Mouse (Mus musculus) left cerebral cortex, postnatal 25 days (tissue): ENCODE data around the gene 4921504E06Rik. TPM values are rescaled to one million over a fixed set of nuclear protein-coding genes. Genes with fewer than 3 reads are reported as not detected.
A peak's percentile ranks its signal among the peaks of the same experiment; 100 is the strongest.

Experiments used
- DNase-seq, 2 experiments: peaks; one replicate each; pipeline ENCODE4 v3.0.0; 2022; ENCODE audit warnings: low spot score in 2 of 2, mixed read lengths in 1 of 2
- intact Hi-C: fragments of 180-260 bp; cut with DNase I; formaldehyde crosslinking; loops from one replicate; pipeline ENCODE4 v1.15.1; 2025
- total RNA-seq, 2 experiments: library from RNA; stranded (reverse); gene quantifications; 2 replicates each; pipeline ENCODE4 v1.2.3; 2021

4921504E06Rik gene
- not detected for total RNA-seq

GRCm38 (mm10) chr2:19553821-19554592 lies at the start of gene 4921504E06Rik:
Gene 4921504E06Rik, minus strand, starts transcription at chr2:19553914.
- intact Hi-C loops, result loop anchor here (1.0 to 5.0 kb wide), 2 partner anchors 43 to 104 kb away; no protein-coding TSS in a partner anchor
- DNase-seq, result peak; percentile 88 to 98

- DNase-seq, result no peak
- intact Hi-C loops, result no loop called here
These were observed 47.7 kb upstream of the 4921504E06Rik start for GRCm38 (mm10) chr2:19601386-19601925.

DNA sequence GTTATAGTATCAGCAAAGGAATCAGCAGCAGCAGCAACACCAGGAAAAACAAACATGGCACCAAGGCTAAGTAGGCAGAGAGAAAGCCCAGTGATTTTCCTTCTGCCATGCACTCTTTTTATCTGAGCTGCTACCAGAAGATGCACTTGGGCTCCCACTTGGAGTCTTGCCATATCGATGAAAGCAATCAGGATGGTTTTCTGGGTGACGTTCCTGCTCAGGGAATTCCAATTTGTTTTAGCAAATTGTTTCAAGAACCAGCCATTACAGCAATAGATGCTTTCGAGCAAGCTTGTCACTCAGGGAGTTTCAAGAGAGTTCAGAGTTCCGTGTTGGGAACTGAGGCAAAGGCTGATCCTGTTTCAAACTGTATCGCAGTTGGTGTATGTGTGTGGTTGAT lies 47.1 kb upstream of the 4921504E06Rik start:
- DNase-seq, result no peak
- intact Hi-C loops, result no loop called here

DNA sequence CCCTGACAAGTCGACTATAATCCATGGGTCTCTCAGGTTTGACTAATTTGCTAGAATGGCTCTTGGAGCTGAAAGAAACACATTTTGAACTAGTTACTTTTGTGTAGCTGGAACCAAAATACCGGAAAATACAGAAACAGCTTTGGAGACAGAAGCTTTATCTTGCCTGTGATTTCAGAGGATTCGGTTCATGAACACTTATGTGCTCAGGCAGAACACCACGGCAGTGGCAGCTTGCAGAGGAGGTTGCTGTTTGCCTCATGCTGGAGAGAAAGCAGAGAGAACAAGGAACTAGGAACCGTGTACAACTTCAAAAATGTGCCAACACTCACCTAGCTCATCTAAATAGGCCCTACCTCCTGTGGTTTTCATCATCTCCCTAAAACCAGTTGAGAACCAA lies 46.1 kb upstream of the 4921504E06Rik start:
- DNase-seq, result peak; percentile 21 to 55
- intact Hi-C loops, result loop anchor here (5.0 kb wide), 2 partner anchors 48 to 58 kb away; partner anchors contain the start of genes 4921504E06Rik and Otud1

DNA sequence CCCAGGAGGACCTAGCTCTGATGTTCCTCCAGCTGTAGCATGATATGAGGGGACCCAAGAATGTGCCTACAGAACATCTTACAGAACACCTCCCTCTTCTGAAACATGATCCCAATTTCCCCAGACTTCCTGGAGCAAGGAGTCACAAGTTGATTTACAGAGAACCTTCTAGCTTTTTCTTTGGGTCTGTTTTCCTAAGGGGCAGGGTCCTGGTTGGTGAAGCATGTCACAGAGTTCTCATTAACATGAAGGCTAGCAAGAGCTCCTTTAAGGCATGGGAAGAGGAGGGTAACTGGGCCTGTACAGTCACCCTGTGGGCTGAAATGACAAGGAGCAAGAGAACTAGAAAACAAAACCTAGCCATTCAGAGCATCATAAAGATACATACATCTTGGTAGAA lies 43.3 kb upstream of the 4921504E06Rik start:
- DNase-seq, result no peak
- intact Hi-C loops, result loop anchor here (5.0 kb wide), 2 partner anchors 45 to 60 kb away; partner anchors contain the start of genes 4921504E06Rik and Otud1

- no peak for DNase-seq
- intact Hi-C loops, result loop anchor here (5.0 kb wide), 2 partner anchors 44 to 61 kb away; partner anchors contain the start of genes 4921504E06Rik and Otud1
These were observed 42.7 kb upstream of the 4921504E06Rik start for GRCm38 (mm10) chr2:19596426-19596825.

DNA sequence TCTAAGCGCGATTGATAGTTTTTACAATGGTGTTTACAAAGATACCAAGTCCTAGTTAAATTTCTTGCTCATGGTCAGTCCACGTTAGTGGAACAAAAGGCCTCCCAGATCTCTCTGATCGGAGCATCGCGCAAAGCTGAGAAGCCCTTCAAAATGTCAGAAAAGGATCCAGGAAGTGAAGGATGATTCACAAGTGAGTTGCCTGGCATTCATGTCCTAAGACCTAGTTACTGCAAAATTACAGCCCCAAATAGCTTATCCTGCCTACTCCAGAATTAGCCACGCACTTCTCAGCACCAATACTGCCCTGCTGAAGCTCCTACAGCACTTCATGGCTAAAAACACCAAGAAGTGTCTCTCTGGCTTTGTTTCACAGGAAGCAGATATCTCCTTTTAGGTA lies 41.1 kb upstream of the 4921504E06Rik start:
- peak in 1 of 2 experiments; percentile 49 for DNase-seq
- intact Hi-C loops, result loop anchor here (5.0 kb wide), 2 partner anchors 43 to 62 kb away; partner anchors contain the start of genes 4921504E06Rik and Otud1

DNA sequence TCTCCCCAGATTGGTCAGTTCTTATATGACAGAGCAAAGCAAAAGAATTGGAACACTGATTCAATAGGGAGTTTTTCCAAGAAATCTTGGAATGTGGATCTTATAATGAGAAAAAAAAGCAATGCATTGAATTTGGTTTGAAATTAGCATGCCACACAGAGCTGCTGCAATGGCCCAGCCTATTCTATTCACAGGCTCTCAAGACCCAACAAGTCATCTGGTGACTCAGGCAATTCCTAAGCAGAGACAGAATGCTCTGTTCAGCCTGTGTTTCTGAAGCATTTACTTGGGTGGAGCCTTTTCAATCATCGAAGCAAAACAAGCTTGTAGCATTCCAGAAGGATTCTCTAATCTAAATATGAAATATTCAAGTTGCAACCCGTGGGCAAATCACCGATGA lies 26.1 kb upstream of the 4921504E06Rik start:
- intact Hi-C loops, result no loop called here
- DNase-seq, result peak in 1 of 2 experiments; percentile 19

DNA sequence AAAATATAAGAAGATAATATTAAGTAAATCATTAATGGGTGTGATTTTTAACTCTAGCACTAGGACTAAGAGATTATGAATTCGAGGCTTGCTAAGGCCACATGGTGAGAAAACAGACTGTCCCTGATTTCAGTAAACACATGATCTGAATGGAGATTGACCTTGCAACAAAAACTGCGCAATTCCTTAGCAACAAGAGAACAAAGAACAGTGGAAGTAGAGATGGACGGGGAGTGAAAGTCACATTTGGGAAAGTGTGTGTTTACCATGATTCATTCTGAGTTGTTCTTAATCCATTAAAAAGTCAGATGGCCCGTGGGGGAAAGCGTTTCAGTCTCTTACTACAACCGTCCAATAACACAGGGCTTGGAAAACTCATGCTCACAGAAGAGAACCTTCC lies 25.5 kb upstream of the 4921504E06Rik start:
- no peak for DNase-seq
- intact Hi-C loops, result no loop called here

GRCm38 (mm10) chr2:19562114-19562829 lies 8.6 kb upstream of the 4921504E06Rik start:
- intact Hi-C loops, result no loop called here

GRCm38 (mm10) chr2:19560654-19561053 lies 6.9 kb upstream of the 4921504E06Rik start:
- DNase-seq, result no peak
- intact Hi-C loops, result no loop called here

More at GRCm38 (mm10) chr2:19562114-19562829, 8.6 kb upstream of the 4921504E06Rik start:
- no peak for DNase-seq

DNA sequence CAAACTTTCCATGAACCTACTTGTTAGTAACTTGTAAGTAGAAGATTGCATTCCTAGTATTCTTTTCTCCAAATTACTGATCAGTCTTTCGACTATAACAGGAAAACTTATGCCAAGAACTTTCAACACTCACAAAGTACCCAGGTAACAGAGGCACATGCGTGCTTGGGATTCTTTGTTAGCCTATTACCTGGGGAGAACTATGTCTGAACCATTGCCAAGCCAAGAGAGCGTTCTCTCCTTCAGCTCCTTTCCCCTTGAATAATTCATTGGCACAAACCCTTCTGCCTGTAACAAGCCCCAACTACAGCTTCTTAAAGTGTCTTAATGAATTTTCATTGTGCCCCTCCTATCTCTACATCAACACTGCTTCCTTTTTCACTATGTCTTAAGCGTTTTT lies 6.4 kb upstream of the 4921504E06Rik start:
- DNase-seq, result no peak
- intact Hi-C loops, result no loop called here

DNA sequence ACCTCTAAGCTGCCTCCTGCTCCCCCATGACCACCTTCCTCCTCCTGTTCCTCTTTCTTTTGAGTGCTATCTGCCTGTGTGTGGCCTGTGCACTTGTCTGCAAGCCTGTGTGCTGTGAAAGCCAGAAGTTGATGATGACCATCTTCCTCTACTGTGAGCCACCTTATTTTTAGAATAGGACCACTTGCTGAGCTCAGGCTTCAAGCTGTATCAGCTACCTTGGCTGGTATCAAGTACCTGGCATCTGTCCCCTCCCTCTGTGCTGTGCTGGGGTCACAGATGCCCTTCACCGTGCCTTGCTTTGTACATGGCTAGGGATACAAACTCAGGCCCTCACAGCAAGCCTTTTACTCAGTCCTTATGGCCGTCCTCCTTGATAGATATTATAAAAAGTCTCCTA lies 2.3 kb downstream of the 4921504E06Rik start:
- intact Hi-C loops, result loop anchor here (5.0 kb wide), 1 partner anchor 46 kb away; no protein-coding TSS in a partner anchor
- no peak for DNase-seq

GRCm38 (mm10) chr2:19540906-19541305 lies 12.8 kb downstream of the 4921504E06Rik start:
- intact Hi-C loops, result no loop called here

GRCm38 (mm10) chr2:19529428-19529827 lies 24.3 kb downstream of the 4921504E06Rik start:
- DNase-seq, result no peak
- intact Hi-C loops, result loop anchor here (2.0 kb wide), 1 partner anchor 127 kb away; the partner anchor contains the start of gene Otud1

More at GRCm38 (mm10) chr2:19540906-19541305, 12.8 kb downstream of the 4921504E06Rik start:
- peak in 1 of 2 experiments; percentile 71 for DNase-seq

DNA sequence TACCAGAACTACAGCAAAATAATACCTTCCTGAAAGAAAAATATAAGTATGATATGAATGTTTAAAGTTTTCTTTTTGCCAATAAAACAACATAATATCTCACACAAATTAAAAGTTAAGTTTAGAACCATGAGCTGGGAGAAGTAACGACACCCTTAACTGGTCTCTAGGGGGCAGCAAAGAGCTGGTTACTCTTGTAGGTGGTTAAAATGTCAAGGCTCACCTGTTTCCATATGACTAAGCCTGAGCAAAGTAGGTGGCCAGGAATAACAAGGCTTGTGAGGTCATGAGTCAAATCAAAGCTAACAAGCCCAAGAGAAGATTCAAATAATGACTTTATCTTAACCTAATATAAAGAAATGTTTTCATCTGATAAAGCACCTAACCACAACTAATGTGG lies 24.9 kb downstream of the 4921504E06Rik start:
- intact Hi-C loops, result loop anchor here (2.0 kb wide), 1 partner anchor 128 kb away; the partner anchor contains the start of gene Otud1
- peak; percentile 74 to 84 for DNase-seq

DNA sequence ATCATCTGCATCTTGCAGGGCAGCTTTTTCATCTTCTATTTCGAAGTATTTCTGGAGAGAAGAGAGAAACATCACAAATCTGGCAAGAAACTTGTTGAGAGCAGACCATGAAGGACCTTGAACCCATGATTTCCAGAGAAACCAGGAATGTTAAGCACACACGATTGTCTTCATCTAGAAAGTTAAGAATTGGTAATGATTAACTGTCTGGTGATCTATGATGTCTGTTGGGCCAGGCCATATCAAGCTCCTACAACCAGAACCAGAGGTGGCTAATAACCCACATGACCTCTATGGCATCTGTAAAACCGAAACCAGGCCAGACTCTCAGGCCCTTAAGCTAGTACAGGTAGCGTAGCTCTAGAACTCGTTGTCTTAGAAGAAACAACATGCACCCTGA lies 29.6 kb downstream of the 4921504E06Rik start:
- DNase-seq, result no peak
- intact Hi-C loops, result loop anchor here (5.0 kb wide), 1 partner anchor 378 kb away; no protein-coding TSS in a partner anchor

- peak; percentile 36 to 64 for DNase-seq
- intact Hi-C loops, result loop anchor here (2.0 to 5.0 kb wide), 2 partner anchors 205 to 381 kb away; no protein-coding TSS in a partner anchor
These were observed 32.1 kb downstream of the 4921504E06Rik start for GRCm38 (mm10) chr2:19521662-19522061.

DNA sequence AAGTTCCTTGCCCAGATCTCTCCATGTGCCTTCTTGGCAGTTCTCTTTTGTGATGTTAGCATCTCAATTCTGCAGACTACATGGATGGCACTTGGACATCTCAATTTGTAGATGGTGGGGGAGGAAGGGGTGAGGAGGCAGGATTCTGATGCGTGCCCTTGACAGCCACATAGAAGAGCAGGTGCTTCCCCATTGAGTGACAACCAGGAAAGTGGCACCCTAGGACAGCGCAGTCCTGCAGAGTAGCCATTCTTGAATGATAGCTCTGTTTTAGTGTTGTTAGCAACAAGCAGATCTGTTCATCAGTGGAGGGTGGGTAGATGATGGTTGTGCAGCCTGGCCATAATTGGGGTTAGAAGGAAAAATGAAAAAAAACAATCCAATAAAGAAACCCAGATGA lies 33.1 kb downstream of the 4921504E06Rik start:
- DNase-seq, result no peak
- intact Hi-C loops, result loop anchor here (5.0 kb wide), 1 partner anchor 382 kb away; no protein-coding TSS in a partner anchor
